Mouse (Mus musculus): ENCODE data around the gene Gm10228. TPM values are rescaled to one million over a fixed set of nuclear protein-coding genes. Genes with fewer than 3 reads are reported as not detected.
"Not testable (repeated sequence)": the region's sequence is repeated elsewhere in the genome, so short reads cannot be mapped to it uniquely, and the experiment has no call there.

Gene Gm10228
- polyA plus RNA-seq (2015; fragmentation: Nextera tagmentation; extraction: Ambion mirVana): not detected in 2 replicates

GRCm38 (mm10) chr16:89041372-89041771, at the start of gene Gm10228:
TSS of gene Gm10228 (minus strand) at chr16:89041472.
- not testable (repeated sequence) for H3K4me3 ChIP-seq (ENCODE audit: low read depth, low read length); H3K27ac ChIP-seq (ENCODE audit: low read length); ATAC-seq (ENCODE audit: low read depth); H3K27me3 ChIP-seq (ENCODE audit: control insufficient read depth, insufficient read depth, low read depth, low read length); H3K9ac ChIP-seq (ENCODE audit: low read depth, low read length); H3K4me2 ChIP-seq (ENCODE audit: low read depth, low read length); H3K36me3 ChIP-seq (ENCODE audit: control insufficient read depth, insufficient read depth); H3K4me1 ChIP-seq (ENCODE audit: control insufficient read depth, low read depth, low read length); H3K9me3 ChIP-seq (replicated peaks; ENCODE audit: control insufficient read depth, low read length)
- 62% methylated on average over 2 of the region's 4 CpGs for WGBS (ENCODE audit: insufficient replicate concordance)

DNA sequence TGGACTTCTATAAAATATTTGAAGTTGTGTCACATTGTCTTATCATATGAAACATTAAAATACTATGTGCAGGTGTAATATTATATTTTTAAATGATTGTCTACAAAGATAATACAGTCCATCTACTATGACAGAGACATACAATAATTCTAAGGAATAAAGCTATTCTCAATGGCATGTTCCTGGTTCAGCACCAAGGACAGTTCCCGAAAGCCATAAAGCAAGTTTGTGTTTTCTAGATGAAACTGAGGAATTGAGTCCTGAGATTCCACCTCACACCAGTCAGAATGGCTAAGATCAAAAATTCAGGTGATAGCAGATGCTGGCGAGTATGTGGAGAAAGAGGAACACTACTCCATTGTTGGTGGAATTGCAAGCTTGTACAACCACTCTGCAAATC, 29.8 kb upstream of the Gm10228 start:
- H3K4me1 ChIP-seq (ENCODE audit: control insufficient read depth, low read depth, low read length); H3K4me3 ChIP-seq (ENCODE audit: low read depth, low read length); ATAC-seq (ENCODE audit: low read depth); H3K27me3 ChIP-seq (ENCODE audit: control insufficient read depth, insufficient read depth, low read depth, low read length); H3K4me2 ChIP-seq (ENCODE audit: low read depth, low read length); H3K9me3 ChIP-seq (replicated peaks; ENCODE audit: control insufficient read depth, low read length); H3K27ac ChIP-seq (ENCODE audit: low read length); H3K9ac ChIP-seq (ENCODE audit: low read depth, low read length); H3K36me3 ChIP-seq (ENCODE audit: control insufficient read depth, insufficient read depth): not testable (repeated sequence)
- WGBS (ENCODE audit: insufficient replicate concordance): 59% methylated on average over 2 of the region's 2 CpGs

DNA sequence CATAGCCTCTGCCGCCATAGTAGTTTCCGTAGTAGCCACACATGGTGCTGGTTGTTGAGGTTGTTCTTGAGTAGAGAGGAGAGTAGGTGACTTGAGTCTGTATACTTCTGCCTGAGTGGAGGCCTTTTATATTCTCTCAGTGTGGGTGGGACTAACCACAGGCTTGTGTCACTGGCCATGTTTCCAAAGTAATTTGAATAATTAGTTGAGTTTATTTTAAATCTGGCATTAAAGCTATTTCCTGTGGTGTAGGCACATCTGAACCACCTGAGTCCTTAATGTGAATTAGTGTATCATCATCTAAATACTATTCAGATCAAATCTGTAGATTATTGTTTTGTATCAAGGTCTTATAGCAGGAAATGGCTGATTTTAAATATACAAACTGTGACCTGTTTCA, 22.6 kb upstream of the Gm10228 start, which contains the start of gene 1110025L11Rik:
1110025L11Rik (minus strand) TSS at position 101 of the 400 bp plus-strand sequence.
- ATAC-seq (ENCODE audit: low read depth); H3K4me3 ChIP-seq (ENCODE audit: low read depth, low read length); H3K27ac ChIP-seq (ENCODE audit: low read length); H3K4me2 ChIP-seq (ENCODE audit: low read depth, low read length); H3K4me1 ChIP-seq (ENCODE audit: control insufficient read depth, low read depth, low read length); H3K27me3 ChIP-seq (ENCODE audit: control insufficient read depth, insufficient read depth, low read depth, low read length); H3K36me3 ChIP-seq (ENCODE audit: control insufficient read depth, insufficient read depth); H3K9ac ChIP-seq (ENCODE audit: low read depth, low read length); H3K9me3 ChIP-seq (replicated peaks; ENCODE audit: control insufficient read depth, low read length): not testable (repeated sequence)
- no CpG with 5 or more reads among the region's 2 CpGs for WGBS (ENCODE audit: insufficient replicate concordance)

- Histone ChIP-seq H3K27me3 (ENCODE audit: control insufficient read depth, insufficient read depth, low read depth, low read length) (no peaks in the 10 kb centered on the region), H3K4me1 (ENCODE audit: control insufficient read depth, low read depth, low read length) (no peaks in the 10 kb centered on the region), H3K4me2 (ENCODE audit: low read depth, low read length) (no peak within 1 kb of the TSS), H3K36me3 (ENCODE audit: control insufficient read depth, insufficient read depth) (no peaks in the 10 kb centered on the region), H3K27ac (ENCODE audit: low read length) (no peak within 1 kb of the TSS), H3K9ac (ENCODE audit: low read depth, low read length) (no peak within 1 kb of the TSS), H3K9me3 (replicated peaks; ENCODE audit: control insufficient read depth, low read length) (no peaks in the 10 kb centered on the region), H3K4me3 (ENCODE audit: low read depth, low read length) (no peak within 1 kb of the TSS)
- no peak for ATAC-seq (ENCODE audit: low read depth)
- WGBS (ENCODE audit: insufficient replicate concordance): 72% methylated on average over 3 of the region's 3 CpGs
Measured at GRCm38 (mm10) chr16:89047783-89048182, 6.5 kb upstream of the Gm10228 start, which contains the start of gene Krtap6-5. TSS of gene Krtap6-5 (minus strand) at chr16:89047883.

- WGBS (ENCODE audit: insufficient replicate concordance): 83% methylated on average over 3 of the region's 3 CpGs
- not testable (repeated sequence) for ATAC-seq (ENCODE audit: low read depth); H3K36me3 ChIP-seq (ENCODE audit: control insufficient read depth, insufficient read depth); H3K9ac ChIP-seq (ENCODE audit: low read depth, low read length); H3K9me3 ChIP-seq (replicated peaks; ENCODE audit: control insufficient read depth, low read length); H3K27ac ChIP-seq (ENCODE audit: low read length); H3K4me1 ChIP-seq (ENCODE audit: control insufficient read depth, low read depth, low read length); H3K4me3 ChIP-seq (ENCODE audit: low read depth, low read length); H3K4me2 ChIP-seq (ENCODE audit: low read depth, low read length); H3K27me3 ChIP-seq (ENCODE audit: control insufficient read depth, insufficient read depth, low read depth, low read length)
Measured at GRCm38 (mm10) chr16:89031399-89031798, 9.9 kb downstream of the Gm10228 start, which contains the start of gene Krtap6-1. TSS of gene Krtap6-1 (plus strand) at chr16:89031699.

GRCm38 (mm10) chr16:89014984-89015383, 26.3 kb downstream of the Gm10228 start, which contains the start of gene Gm10229:
TSS of gene Gm10229 (plus strand) at chr16:89015284.
- not testable (repeated sequence) for H3K27me3 ChIP-seq (ENCODE audit: control insufficient read depth, insufficient read depth, low read depth, low read length)

DNA sequence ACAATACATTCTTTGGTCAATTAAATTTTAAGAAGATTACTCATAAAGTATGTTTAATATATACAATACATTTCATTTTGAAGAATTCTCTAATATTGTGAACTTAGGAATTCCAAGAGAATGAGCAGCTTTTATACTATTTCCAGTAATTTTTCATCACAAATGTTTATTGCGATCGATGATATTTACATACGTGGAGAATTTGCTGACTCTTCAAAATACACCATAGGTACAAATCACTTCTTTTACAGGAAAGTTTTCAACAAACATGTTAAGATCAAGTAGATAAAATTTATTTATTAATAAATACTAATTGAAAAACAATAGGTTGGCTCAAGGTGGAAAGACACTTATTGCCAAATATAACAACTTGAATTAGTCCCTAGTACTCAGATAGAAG, 27.3 kb downstream of the Gm10228 start:
- no peaks in the 10 kb centered on the region for H3K36me3 ChIP-seq (ENCODE audit: control insufficient read depth, insufficient read depth)
- ATAC-seq (ENCODE audit: low read depth): no peak
- H3K9ac ChIP-seq (ENCODE audit: low read depth, low read length): no peak overlapping the region
- H3K4me2 ChIP-seq (ENCODE audit: low read depth, low read length): no peak overlapping the region
- H3K27me3 ChIP-seq (ENCODE audit: control insufficient read depth, insufficient read depth, low read depth, low read length): no peaks in the 10 kb centered on the region
- WGBS (ENCODE audit: insufficient replicate concordance): 90% methylated on average over 3 of the region's 3 CpGs
- H3K4me3 ChIP-seq (ENCODE audit: low read depth, low read length): no peak overlapping the region
- no peak overlapping the region for H3K27ac ChIP-seq (ENCODE audit: low read length)
- no peaks in the 10 kb centered on the region for H3K9me3 ChIP-seq (replicated peaks; ENCODE audit: control insufficient read depth, low read length)
- H3K4me1 ChIP-seq (ENCODE audit: control insufficient read depth, low read depth, low read length): no peaks in the 10 kb centered on the region

More at GRCm38 (mm10) chr16:89014984-89015383, 26.3 kb downstream of the Gm10228 start, which contains the start of gene Gm10229:
- H3K4me2 ChIP-seq (ENCODE audit: low read depth, low read length); H3K4me1 ChIP-seq (ENCODE audit: control insufficient read depth, low read depth, low read length); H3K9me3 ChIP-seq (replicated peaks; ENCODE audit: control insufficient read depth, low read length); H3K4me3 ChIP-seq (ENCODE audit: low read depth, low read length); H3K27ac ChIP-seq (ENCODE audit: low read length); H3K9ac ChIP-seq (ENCODE audit: low read depth, low read length); H3K36me3 ChIP-seq (ENCODE audit: control insufficient read depth, insufficient read depth); ATAC-seq (ENCODE audit: low read depth): not testable (repeated sequence)
- 58% methylated on average over 1 of the region's 3 CpGs for WGBS (ENCODE audit: insufficient replicate concordance)

- Histone ChIP-seq H3K9ac (ENCODE audit: low read depth, low read length) (no peak within 1 kb of the TSS), H3K4me1 (ENCODE audit: control insufficient read depth, low read depth, low read length) (no peaks in the 10 kb centered on the region), H3K4me2 (ENCODE audit: low read depth, low read length) (no peak within 1 kb of the TSS), H3K9me3 (replicated peaks; ENCODE audit: control insufficient read depth, low read length) (no peaks in the 10 kb centered on the region), H3K36me3 (ENCODE audit: control insufficient read depth, insufficient read depth) (no peaks in the 10 kb centered on the region), H3K4me3 (ENCODE audit: low read depth, low read length) (no peak within 1 kb of the TSS), H3K27ac (ENCODE audit: low read length) (no peak within 1 kb of the TSS), H3K27me3 (ENCODE audit: control insufficient read depth, insufficient read depth, low read depth, low read length) (no peaks in the 10 kb centered on the region)
- no peak for ATAC-seq (ENCODE audit: low read depth)
- 57% methylated on average over 5 of the region's 5 CpGs for WGBS (ENCODE audit: insufficient replicate concordance)
Measured at GRCm38 (mm10) chr16:89010659-89011058, 30.6 kb downstream of the Gm10228 start, which contains the start of gene Krtap22-2. TSS of gene Krtap22-2 (minus strand) at chr16:89010759.
